Mouse (Mus musculus): Measurements from ENCODE around the gene Trim41. TPM values are rescaled to one million over a fixed set of nuclear protein-coding genes. Genes with fewer than 3 reads are reported as not detected.
A peak's percentile ranks its signal among the peaks of the same experiment; 100 is the strongest.

Gene Trim41
- polyA plus RNA-seq, 1 experiment from 2014 or later = 4.0 TPM

DNA sequence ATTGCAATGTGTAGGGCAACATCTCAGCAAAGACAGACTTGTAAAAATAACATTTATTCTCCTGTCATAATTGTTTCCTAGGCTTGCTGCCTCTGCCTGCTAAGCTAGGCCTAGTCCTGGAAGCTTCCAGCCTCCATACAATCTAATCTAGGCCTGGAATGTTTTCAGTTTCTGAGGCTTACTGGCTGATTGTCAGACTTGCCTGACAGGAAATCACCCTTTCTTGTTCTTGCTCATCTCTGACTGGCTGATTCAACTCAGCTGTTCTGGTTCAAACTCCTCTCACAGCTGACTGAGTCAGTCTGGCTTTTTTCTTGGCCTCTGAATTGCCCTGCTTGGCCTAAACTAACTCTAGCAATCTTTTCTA, 3.1 kb upstream of the Trim41 start:
- Histone ChIP-seq H3K4me3 (no peak overlapping the region), H3K36me3 (replicated peaks) (peaks cover 6% of the 10 kb centered on the region), H3K27ac (no peak overlapping the region), H3K27me3 (ENCODE audit: poor library complexity, severe bottlenecking) (peaks cover 15% of the 10 kb centered on the region), H3K4me1 (peaks cover 36% of the 10 kb centered on the region), H3K9me3 (no peaks in the 10 kb centered on the region)
- DNase-seq (ENCODE audit: extremely low spot score, low spot score) = no peak

DNA sequence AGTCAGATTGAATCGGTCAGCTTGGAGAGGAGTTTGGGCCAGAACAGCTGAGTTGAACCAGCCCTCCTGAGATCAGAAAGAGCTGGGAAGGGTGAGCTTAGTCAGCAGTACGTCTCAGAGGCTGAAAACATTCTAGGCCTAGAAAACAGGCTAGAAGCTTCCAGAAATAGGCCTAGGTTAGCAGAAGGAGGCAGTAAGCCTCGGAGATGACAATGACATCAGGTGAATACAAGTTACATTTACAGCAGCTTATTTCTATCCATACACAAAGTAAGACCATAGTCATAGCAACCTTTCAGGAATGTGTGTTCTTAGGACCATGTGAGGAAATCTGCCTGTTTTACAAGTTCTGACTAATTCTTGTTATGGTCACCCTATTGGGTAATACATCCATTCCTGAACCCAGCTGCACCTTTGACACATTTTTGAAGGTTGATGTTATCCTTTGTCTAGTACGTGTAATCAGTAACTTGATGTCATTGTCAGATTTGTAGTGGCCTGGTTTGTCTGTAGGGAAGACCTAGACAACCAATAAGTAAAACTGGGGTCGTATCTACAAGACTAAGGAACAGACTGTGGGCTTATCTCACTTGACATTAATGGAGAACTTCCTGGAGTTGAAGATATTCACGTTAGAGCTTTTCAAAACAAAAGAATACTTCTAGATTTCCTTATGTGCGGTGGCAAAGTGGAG, 2.6 kb upstream of the Trim41 start:
- DNase-seq (ENCODE audit: extremely low spot score, low spot score) = no peak
- peaks cover 9% of the 10 kb centered on the region for H3K36me3 ChIP-seq (replicated peaks)
- H3K27ac ChIP-seq = no peak overlapping the region
- peaks cover 11% of the 10 kb centered on the region for H3K27me3 ChIP-seq (ENCODE audit: poor library complexity, severe bottlenecking)
- peaks cover 39% of the 10 kb centered on the region for H3K4me1 ChIP-seq
- 78% methylated on average over 7 of the region's 7 CpGs for WGBS
- H3K4me3 ChIP-seq = no peak overlapping the region
- no peaks in the 10 kb centered on the region for H3K9me3 ChIP-seq

DNA sequence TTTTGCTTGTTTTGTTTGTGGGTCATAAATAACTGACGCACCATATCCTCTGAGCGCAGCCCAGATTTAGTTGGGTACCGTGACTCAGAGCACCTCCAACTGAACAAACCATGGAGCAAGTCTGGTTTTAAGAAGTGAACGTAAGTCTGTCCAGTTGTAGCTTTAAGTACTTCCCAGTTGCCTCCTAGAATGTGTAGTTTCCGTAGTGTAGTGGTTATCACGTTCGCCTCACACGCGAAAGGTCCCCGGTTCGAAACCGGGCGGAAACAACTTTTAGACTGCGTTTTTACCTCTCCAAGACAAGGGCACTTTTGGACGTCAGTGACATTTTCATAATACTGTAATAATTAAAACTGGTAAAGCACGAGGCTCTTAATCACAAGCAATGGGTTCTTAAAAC, 1.2 kb upstream of the Trim41 start:
- Histone ChIP-seq H3K9me3 (no peaks in the 10 kb centered on the region), H3K4me3 (peak overlapping the region; percentile 90), H3K27ac (0 out of 2 replicates have a peak overlapping the region, but pooled peaks have one; percentile 95), H3K36me3 (replicated peaks) (peaks cover 18% of the 10 kb centered on the region), H3K27me3 (ENCODE audit: poor library complexity, severe bottlenecking) (no peaks in the 10 kb centered on the region), H3K4me1 (peaks cover 28% of the 10 kb centered on the region)
- 1% methylated on average over 16 of the region's 16 CpGs for WGBS
- peak; percentile 83 for DNase-seq (ENCODE audit: extremely low spot score, low spot score)

GRCm38 (mm10) chr11:48817794-48818193, 641 bp upstream of the Trim41 start:
- H3K27me3 ChIP-seq (ENCODE audit: poor library complexity, severe bottlenecking) = no peaks in the 10 kb centered on the region
- peak overlapping the region; percentile 95 for H3K27ac ChIP-seq
- H3K9me3 ChIP-seq = no peaks in the 10 kb centered on the region
- peak overlapping the region; percentile 90 for H3K4me3 ChIP-seq
- peaks cover 24% of the 10 kb centered on the region for H3K36me3 ChIP-seq (replicated peaks)
- WGBS = 8% methylated on average over 9 of the region's 9 CpGs
- peaks cover 24% of the 10 kb centered on the region for H3K4me1 ChIP-seq
- no peak for DNase-seq (ENCODE audit: extremely low spot score, low spot score)

DNA sequence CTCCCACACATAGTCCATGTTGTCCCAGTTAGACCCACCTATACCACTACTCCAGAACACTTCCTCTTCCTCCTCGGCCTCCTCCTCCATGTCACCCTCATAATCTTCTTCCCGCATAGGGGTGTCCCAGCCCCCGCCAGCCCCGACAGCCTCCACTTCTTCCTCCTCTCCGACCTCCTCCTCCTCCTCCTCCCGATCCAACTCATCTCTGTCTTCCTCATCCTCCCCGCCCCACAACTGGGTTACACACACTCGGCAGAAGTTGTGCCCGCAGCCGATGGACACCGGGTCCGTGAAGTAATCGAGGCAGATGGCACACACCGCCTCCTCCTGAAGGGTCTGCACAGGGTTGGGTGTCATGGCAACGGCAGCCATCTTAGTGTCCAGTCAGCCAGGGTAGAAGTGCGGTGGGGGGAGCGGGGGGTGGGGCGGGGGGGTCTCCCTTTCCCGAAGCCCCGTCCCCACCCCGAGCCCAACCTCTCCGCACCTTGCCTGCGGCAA, 822 bp downstream of the Trim41 start:
- 6% methylated on average over 23 of the region's 23 CpGs for WGBS
- peak; percentile 66 for DNase-seq (ENCODE audit: extremely low spot score, low spot score)
- Histone ChIP-seq H3K27ac (peak overlapping the region; percentile 95), H3K4me1 (peaks cover 22% of the 10 kb centered on the region), H3K9me3 (no peaks in the 10 kb centered on the region), H3K36me3 (replicated peaks) (peaks cover 38% of the 10 kb centered on the region), H3K4me3 (peak overlapping the region; percentile 90), H3K27me3 (ENCODE audit: poor library complexity, severe bottlenecking) (no peaks in the 10 kb centered on the region)

- Histone ChIP-seq H3K4me1 (peaks cover 22% of the 10 kb centered on the region), H3K27me3 (ENCODE audit: poor library complexity, severe bottlenecking) (no peaks in the 10 kb centered on the region), H3K36me3 (replicated peaks) (peaks cover 43% of the 10 kb centered on the region), H3K4me3 (peak overlapping the region; percentile 90), H3K27ac (peak overlapping the region; percentile 95; the same call in 1 of the 2 replicates), H3K9me3 (no peaks in the 10 kb centered on the region)
- no peak for DNase-seq (ENCODE audit: extremely low spot score, low spot score)
- 91% methylated on average over 14 of the region's 16 CpGs for whole genome bisulfite sequencing
Measured at GRCm38 (mm10) chr11:48815851-48816250, 1.3 kb downstream of the Trim41 start.

- Histone ChIP-seq H3K4me1 (peaks cover 22% of the 10 kb centered on the region), H3K36me3 (replicated peaks) (peaks cover 64% of the 10 kb centered on the region)
Measured at GRCm38 (mm10) chr11:48813782-48814181, 3.4 kb downstream of the Trim41 start.

GRCm38 (mm10) chr11:48810142-48810541, 7.0 kb downstream of the Trim41 start:
- H3K36me3 ChIP-seq (replicated peaks) = peaks cover 93% of the 10 kb centered on the region
- DNase-seq (ENCODE audit: extremely low spot score, low spot score) = no peak
- H3K27ac ChIP-seq = no peak overlapping the region
- H3K27me3 ChIP-seq (ENCODE audit: poor library complexity, severe bottlenecking) = no peaks in the 10 kb centered on the region
- no peak overlapping the region for H3K4me3 ChIP-seq
- peaks cover 7% of the 10 kb centered on the region for H3K4me1 ChIP-seq
- H3K9me3 ChIP-seq = no peaks in the 10 kb centered on the region
- WGBS = 95% methylated on average over 2 of the region's 2 CpGs

More at GRCm38 (mm10) chr11:48813782-48814181, 3.4 kb downstream of the Trim41 start:
- Histone ChIP-seq H3K27me3 (ENCODE audit: poor library complexity, severe bottlenecking) (no peaks in the 10 kb centered on the region), H3K4me3 (no peak overlapping the region), H3K9me3 (no peaks in the 10 kb centered on the region), H3K27ac (no peak overlapping the region)
- no peak for DNase-seq (ENCODE audit: extremely low spot score, low spot score)

GRCm38 (mm10) chr11:48809434-48809830, 7.7 kb downstream of the Trim41 start:
- no peak overlapping the region for H3K4me3 ChIP-seq
- H3K4me1 ChIP-seq = no peaks in the 10 kb centered on the region
- H3K27me3 ChIP-seq (ENCODE audit: poor library complexity, severe bottlenecking) = no peaks in the 10 kb centered on the region
- WGBS = 79% methylated on average over 4 of the region's 4 CpGs
- H3K27ac ChIP-seq = no peak overlapping the region
- DNase-seq (ENCODE audit: extremely low spot score, low spot score) = no peak
- H3K36me3 ChIP-seq (replicated peaks) = peaks cover 95% of the 10 kb centered on the region
- H3K9me3 ChIP-seq = no peaks in the 10 kb centered on the region

GRCm38 (mm10) chr11:48808737-48809433, 8.3 kb downstream of the Trim41 start:
- H3K27ac ChIP-seq = no peak overlapping the region
- no peaks in the 10 kb centered on the region for H3K27me3 ChIP-seq (ENCODE audit: poor library complexity, severe bottlenecking)
- H3K4me3 ChIP-seq = no peak overlapping the region
- H3K36me3 ChIP-seq (replicated peaks) = peaks cover 97% of the 10 kb centered on the region
- no peaks in the 10 kb centered on the region for H3K4me1 ChIP-seq
- H3K9me3 ChIP-seq = no peaks in the 10 kb centered on the region
- no peak for DNase-seq (ENCODE audit: extremely low spot score, low spot score)
- 76% methylated on average over 16 of the region's 16 CpGs for WGBS

GRCm38 (mm10) chr11:48808304-48808646, 8.9 kb downstream of the Trim41 start:
- peaks cover 1% of the 10 kb centered on the region for H3K4me1 ChIP-seq
- H3K9me3 ChIP-seq = no peaks in the 10 kb centered on the region
- peaks cover 100% of the 10 kb centered on the region for H3K36me3 ChIP-seq (replicated peaks)
- DNase-seq (ENCODE audit: extremely low spot score, low spot score) = no peak
- no peak overlapping the region for H3K4me3 ChIP-seq
- no peaks in the 10 kb centered on the region for H3K27me3 ChIP-seq (ENCODE audit: poor library complexity, severe bottlenecking)
- H3K27ac ChIP-seq = no peak overlapping the region

DNA sequence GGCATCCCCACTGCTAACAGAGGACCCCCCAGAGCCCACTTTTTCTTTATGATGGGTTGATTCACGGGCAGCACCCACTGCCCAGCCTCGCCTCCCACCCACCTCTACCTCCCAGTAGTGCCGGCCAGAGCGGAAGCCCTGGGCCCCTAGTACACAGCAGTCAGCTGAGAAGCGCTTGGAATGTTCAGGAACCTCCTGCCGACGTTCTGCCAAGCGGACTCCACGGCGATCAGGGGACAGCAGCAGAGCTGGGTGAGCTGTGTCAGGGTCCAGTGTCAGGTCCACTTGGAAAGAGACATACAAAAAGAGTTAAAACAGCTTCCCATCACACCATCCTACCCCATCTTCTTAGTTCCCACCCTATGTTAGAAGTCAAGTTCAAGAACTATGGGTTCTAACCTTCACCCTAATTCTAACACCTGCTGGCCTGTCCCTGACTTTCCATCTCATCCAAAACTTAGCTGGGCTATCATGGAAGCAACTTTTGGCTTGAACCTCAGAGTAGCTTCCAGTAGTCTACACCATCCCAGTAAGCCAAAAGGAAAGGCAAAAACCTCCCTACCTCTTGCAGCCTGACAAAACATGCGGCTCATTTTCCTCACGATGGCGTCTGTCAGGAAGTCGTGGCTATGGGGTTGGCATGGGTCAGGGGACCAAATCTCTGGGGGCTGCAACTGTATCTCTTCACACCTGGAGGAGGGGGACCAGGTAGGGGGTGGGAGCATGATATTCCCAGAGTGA, 9.4 kb downstream of the Trim41 start:
- WGBS = 75% methylated on average over 14 of the region's 14 CpGs
- DNase-seq (ENCODE audit: extremely low spot score, low spot score) = no peak
- peaks cover 7% of the 10 kb centered on the region for H3K4me1 ChIP-seq
- H3K36me3 ChIP-seq (replicated peaks) = peaks cover 100% of the 10 kb centered on the region
- no peaks in the 10 kb centered on the region for H3K27me3 ChIP-seq (ENCODE audit: poor library complexity, severe bottlenecking)
- no peaks in the 10 kb centered on the region for H3K9me3 ChIP-seq
- no peak overlapping the region for H3K27ac ChIP-seq
- H3K4me3 ChIP-seq = no peak overlapping the region
